Mouse (Mus musculus): ENCODE data around the gene Gatad2b. TPM values are rescaled to one million over a fixed set of nuclear protein-coding genes. Genes with fewer than 3 reads are reported as not detected.

Gene Gatad2b
- total and polyA plus RNA-seq, 2 experiments from 2014 or later, result 12.6 to 34.1 TPM

DNA sequence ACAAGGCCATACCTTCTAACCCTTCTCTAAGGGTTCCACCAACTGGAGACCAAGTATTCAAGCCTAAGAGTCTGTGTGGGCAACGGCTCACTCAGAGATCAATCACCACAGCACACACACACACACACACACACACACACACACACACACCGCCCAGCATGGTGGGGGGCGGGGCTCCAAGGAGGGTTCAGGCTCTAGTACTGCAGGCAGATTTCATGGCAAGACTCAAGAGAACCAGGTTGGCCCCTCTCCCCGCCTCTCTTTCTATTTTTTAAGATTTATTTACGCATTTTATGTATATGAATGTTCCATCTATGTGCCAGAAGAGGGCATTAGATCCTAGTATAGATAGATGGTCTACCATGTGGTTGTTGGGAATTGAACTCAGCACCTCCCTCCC, 79.8 kb downstream of the Gatad2b start:
- Histone ChIP-seq H3K27ac (ENCODE audit: low read depth, low read length) (no peak overlapping the region), H3K9ac (no peak overlapping the region), H3K36me3 (ENCODE audit: insufficient read depth) (no peaks in the 10 kb centered on the region), H3K4me3 (ENCODE audit: low read depth, low read length) (no peak overlapping the region), H3K4me2 (ENCODE audit: low read depth) (no peak overlapping the region), H3K27me3 (ENCODE audit: insufficient read depth, low read length) (no peaks in the 10 kb centered on the region), H3K4me1 (ENCODE audit: insufficient read depth) (no peaks in the 10 kb centered on the region), H3K9me3 (ENCODE audit: low read length) (no peaks in the 10 kb centered on the region)
- DNase-seq (no peak), ATAC-seq (peak; percentile 21; the same call in 1 of the 2 replicates)
- no peak for TF ChIP-seq CTCF (IDR thresholded peaks at IDR 0.05; ENCODE audit: low read depth)
- WGBS, result 61% methylated on average over 5 of the region's 5 CpGs

DNA sequence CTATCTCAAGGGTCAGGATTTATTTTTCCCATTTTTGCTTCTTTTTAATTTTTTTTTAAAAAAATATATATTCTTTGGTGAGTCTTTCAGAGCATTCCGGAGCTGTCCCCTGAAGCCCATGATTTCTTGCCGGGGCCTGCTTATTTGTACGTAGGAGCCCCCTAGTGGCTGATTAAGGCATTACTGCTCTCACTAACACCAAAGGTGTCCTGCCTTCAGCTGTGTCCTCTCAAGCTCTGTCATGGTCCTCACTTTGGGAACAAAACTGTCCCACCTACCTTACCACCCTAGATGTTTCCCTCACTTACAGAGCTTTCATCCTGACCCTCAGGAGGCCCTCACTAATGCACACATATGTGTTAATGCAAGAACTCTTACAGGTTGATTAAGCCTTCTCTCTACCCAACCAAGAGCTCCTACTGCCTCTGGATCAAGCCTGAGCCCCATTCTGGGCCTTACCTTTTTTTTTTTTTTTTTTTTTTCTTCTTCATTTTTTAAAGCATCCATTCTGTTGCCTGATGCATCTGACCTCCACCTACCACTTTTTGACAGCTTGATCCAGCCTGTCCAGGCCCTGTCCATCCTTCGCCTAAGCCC, 80.6 kb downstream of the Gatad2b start:
- no peak overlapping the region for H3K4me2 ChIP-seq (ENCODE audit: low read depth)
- no peaks in the 10 kb centered on the region for H3K9me3 ChIP-seq (ENCODE audit: low read length)
- DNase-seq (peak; percentile 89), ATAC-seq (peak; percentile 85)
- H3K4me3 ChIP-seq (ENCODE audit: low read depth, low read length), result no peak overlapping the region
- 26% methylated on average over 4 of the region's 4 CpGs for WGBS
- H3K9ac ChIP-seq, result no peak overlapping the region
- TF ChIP-seq CTCF (IDR thresholded peaks at IDR 0.05; ENCODE audit: low read depth), result peak; percentile 88
- no peaks in the 10 kb centered on the region for H3K27me3 ChIP-seq (ENCODE audit: insufficient read depth, low read length)
- H3K27ac ChIP-seq (ENCODE audit: low read depth, low read length), result no peak overlapping the region
- no peaks in the 10 kb centered on the region for H3K4me1 ChIP-seq (ENCODE audit: insufficient read depth)
- H3K36me3 ChIP-seq (ENCODE audit: insufficient read depth), result no peaks in the 10 kb centered on the region

DNA sequence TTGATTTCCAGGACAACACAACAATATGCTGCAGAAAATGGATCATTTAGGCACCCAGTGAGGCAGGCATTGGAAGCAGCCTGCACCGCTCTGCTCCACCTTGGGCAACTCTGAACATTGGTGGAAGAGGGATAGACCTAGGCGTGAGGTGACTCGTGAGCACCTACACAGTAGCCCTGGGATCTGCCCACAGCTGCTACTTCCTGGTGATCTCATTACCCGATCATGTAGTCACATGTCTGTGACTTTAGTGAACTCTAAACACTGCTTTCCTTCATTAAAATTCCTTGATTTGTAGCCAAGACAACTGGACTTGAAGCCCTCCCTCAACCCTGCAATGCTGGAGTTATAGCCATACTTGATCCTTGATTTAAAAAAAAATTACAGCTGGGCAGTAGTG, 81.4 kb downstream of the Gatad2b start:
- no peak for TF ChIP-seq CTCF (IDR thresholded peaks at IDR 0.05; ENCODE audit: low read depth)
- Histone ChIP-seq H3K4me1 (ENCODE audit: insufficient read depth) (no peaks in the 10 kb centered on the region), H3K27ac (ENCODE audit: low read depth, low read length) (no peak overlapping the region), H3K9ac (no peak overlapping the region), H3K36me3 (ENCODE audit: insufficient read depth) (no peaks in the 10 kb centered on the region), H3K4me2 (ENCODE audit: low read depth) (no peak overlapping the region), H3K4me3 (ENCODE audit: low read depth, low read length) (no peak overlapping the region), H3K9me3 (ENCODE audit: low read length) (no peaks in the 10 kb centered on the region), H3K27me3 (ENCODE audit: insufficient read depth, low read length) (no peaks in the 10 kb centered on the region)
- DNase-seq (no peak), ATAC-seq (no peak)
- WGBS, result 80% methylated on average over 4 of the region's 4 CpGs

DNA sequence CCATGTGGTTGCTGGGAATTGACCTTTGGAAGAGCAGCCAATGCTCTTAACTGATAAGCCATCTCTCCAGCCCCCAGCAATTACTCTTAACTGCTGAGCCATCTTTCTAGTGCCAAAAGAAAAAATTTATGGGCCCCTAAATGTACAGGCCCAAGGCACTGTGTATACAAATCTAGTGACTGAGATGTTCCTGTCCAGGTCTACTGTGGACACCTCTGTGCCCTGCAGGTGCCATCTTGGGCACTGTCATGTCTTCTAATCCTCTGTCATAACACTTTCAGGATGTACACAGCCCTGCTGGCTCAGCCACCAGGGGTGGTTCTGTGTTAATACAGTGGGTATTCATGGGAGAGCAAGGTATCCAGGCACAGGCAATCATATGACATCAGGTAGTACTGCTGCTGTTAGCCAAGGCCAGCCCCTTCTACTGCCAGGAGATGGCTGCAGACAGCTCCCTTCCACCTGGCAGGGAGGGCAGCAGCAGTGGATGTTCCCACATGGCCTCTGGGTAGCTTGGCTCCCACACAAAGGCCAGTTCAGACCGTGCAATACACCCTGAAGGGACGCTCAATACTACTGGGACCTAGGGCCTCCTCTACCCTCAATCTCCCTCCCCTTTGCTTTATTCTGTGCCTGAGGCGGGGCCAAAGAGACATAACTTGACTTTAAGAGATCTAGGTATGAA, 82.7 kb downstream of the Gatad2b start:
- H3K9me3 ChIP-seq (ENCODE audit: low read length), result no peaks in the 10 kb centered on the region
- DNase-seq (no peak), ATAC-seq (no peak)
- TF ChIP-seq CTCF (IDR thresholded peaks at IDR 0.05; ENCODE audit: low read depth), result no peak
- H3K4me2 ChIP-seq (ENCODE audit: low read depth), result no peak overlapping the region
- no peak overlapping the region for H3K4me3 ChIP-seq (ENCODE audit: low read depth, low read length)
- no peaks in the 10 kb centered on the region for H3K4me1 ChIP-seq (ENCODE audit: insufficient read depth)
- H3K9ac ChIP-seq, result no peak overlapping the region
- no peaks in the 10 kb centered on the region for H3K27me3 ChIP-seq (ENCODE audit: insufficient read depth, low read length)
- no peak overlapping the region for H3K27ac ChIP-seq (ENCODE audit: low read depth, low read length)
- 42% methylated on average over 3 of the region's 3 CpGs for WGBS
- H3K36me3 ChIP-seq (ENCODE audit: insufficient read depth), result no peaks in the 10 kb centered on the region

DNA sequence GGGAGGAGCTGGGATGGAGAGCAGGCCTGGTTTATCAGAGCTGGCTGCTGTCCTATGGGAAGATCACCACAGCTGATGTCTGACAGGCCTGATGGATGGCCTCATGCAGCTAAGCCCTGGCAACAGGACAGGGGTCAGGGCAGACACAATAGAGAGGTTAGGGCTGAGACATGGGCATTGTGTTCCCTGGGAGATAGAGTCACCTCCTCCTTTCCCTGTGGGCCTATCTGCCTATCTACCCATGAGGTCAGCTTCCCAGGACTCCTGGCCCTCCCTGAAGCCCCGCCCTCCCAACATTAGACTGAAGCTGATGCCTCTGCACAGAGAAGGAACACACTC, 83.2 kb downstream of the Gatad2b start:
- no peak for TF ChIP-seq CTCF (IDR thresholded peaks at IDR 0.05; ENCODE audit: low read depth)
- H3K9me3 ChIP-seq (ENCODE audit: low read length), result no peaks in the 10 kb centered on the region
- 31% methylated on average over 1 of the region's 1 CpGs for WGBS
- no peak overlapping the region for H3K27ac ChIP-seq (ENCODE audit: low read depth, low read length)
- H3K27me3 ChIP-seq (ENCODE audit: insufficient read depth, low read length), result no peaks in the 10 kb centered on the region
- ATAC-seq (no peak), DNase-seq (no peak)
- no peaks in the 10 kb centered on the region for H3K4me1 ChIP-seq (ENCODE audit: insufficient read depth)
- H3K9ac ChIP-seq, result no peak overlapping the region
- no peaks in the 10 kb centered on the region for H3K36me3 ChIP-seq (ENCODE audit: insufficient read depth)
- H3K4me2 ChIP-seq (ENCODE audit: low read depth), result no peak overlapping the region
- H3K4me3 ChIP-seq (ENCODE audit: low read depth, low read length), result no peak overlapping the region

DNA sequence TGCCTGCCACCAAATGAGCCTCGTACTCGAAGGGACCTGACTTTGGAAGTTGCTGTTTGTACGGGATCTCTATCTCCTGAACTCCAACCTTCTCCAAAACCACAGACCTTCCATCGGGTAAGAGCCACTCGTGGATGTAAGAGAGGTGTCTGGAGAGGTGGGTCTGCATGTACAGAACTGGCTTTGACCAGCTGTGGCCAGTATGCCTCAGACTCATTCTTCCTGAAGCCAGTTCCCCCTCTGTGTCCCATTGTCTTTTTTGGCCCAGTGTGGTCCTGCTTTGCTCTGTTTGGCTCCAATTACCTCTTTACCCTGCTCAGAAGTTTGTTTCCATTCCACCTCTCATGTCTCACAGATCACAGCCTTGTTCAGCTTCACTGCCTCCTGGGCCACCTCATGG, 85.5 kb downstream of the Gatad2b start:
- H3K4me2 ChIP-seq (ENCODE audit: low read depth), result no peak overlapping the region
- no peaks in the 10 kb centered on the region for H3K36me3 ChIP-seq (ENCODE audit: insufficient read depth)
- ATAC-seq (no peak), DNase-seq (no peak)
- no peak overlapping the region for H3K4me3 ChIP-seq (ENCODE audit: low read depth, low read length)
- no peak for TF ChIP-seq CTCF (IDR thresholded peaks at IDR 0.05; ENCODE audit: low read depth)
- H3K27ac ChIP-seq (ENCODE audit: low read depth, low read length), result no peak overlapping the region
- H3K9me3 ChIP-seq (ENCODE audit: low read length), result no peaks in the 10 kb centered on the region
- WGBS, result 88% methylated on average over 5 of the region's 5 CpGs
- no peak overlapping the region for H3K9ac ChIP-seq
- no peaks in the 10 kb centered on the region for H3K27me3 ChIP-seq (ENCODE audit: insufficient read depth, low read length)
- H3K4me1 ChIP-seq (ENCODE audit: insufficient read depth), result no peaks in the 10 kb centered on the region

DNA sequence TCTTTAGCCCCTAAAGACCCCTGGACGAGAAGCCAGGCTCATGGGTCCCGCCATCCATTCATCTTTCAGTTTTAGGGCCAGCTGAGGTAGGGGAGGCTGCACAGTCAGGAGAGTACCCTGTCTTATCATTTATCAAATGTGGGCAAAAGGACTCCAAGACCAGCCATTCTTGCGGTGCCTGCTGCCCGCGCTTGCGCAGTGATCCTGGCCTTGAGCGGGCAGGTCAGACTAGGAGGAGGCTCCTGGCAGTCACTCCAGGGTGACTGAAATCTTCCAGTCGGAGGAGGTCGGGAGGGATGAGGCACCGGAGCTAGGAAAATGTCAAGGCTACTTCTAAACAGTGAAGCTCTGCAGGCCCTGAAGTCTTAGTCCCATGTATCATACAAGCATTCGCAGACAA, 88.7 kb downstream of the Gatad2b start:
- no peak overlapping the region for H3K9ac ChIP-seq
- no peaks in the 10 kb centered on the region for H3K4me1 ChIP-seq (ENCODE audit: insufficient read depth)
- no peak for TF ChIP-seq CTCF (IDR thresholded peaks at IDR 0.05; ENCODE audit: low read depth)
- H3K27me3 ChIP-seq (ENCODE audit: insufficient read depth, low read length), result no peaks in the 10 kb centered on the region
- no peak for DNase-seq
- H3K9me3 ChIP-seq (ENCODE audit: low read length), result no peaks in the 10 kb centered on the region
- peaks cover 5% of the 10 kb centered on the region for H3K36me3 ChIP-seq (ENCODE audit: insufficient read depth)
- no peak overlapping the region for H3K4me3 ChIP-seq (ENCODE audit: low read depth, low read length)
- H3K27ac ChIP-seq (ENCODE audit: low read depth, low read length), result no peak overlapping the region
- H3K4me2 ChIP-seq (ENCODE audit: low read depth), result no peak overlapping the region
- 73% methylated on average over 11 of the region's 11 CpGs for WGBS
- no peak for ATAC-seq

Data from forebrain, postnatal 0 days (tissue).